Mouse (Mus musculus) limb, embryonic 14.5 days (tissue): Measurements from ENCODE around the gene Fam81a. TPM values are rescaled to one million over a fixed set of nuclear protein-coding genes. Genes with fewer than 3 reads are reported as not detected.

Source experiments
- ATAC-seq: fragments of 200-750 bp; cut with Nextera tagmentation; 2 replicates; pipeline ENCODE4 v1.8.0; 2017; ENCODE audit warnings: low read depth, moderate number of reproducible peaks, moderate TSS enrichment; ENCODE audit not compliant: low FRiP score
- DNase-seq: peaks from one replicate; pipeline ENCODE4 v3.0.0-alpha.2; 2015; ENCODE audit warnings: low spot score
- H3K27ac ChIP-seq: fragments of 300-500 bp; sonication (generic); replicated peaks from 2 replicates; pipeline ENCODE4 v1.5.1; 2014; ENCODE audit warnings: low read depth, mild to moderate bottlenecking, low read length, moderate library complexity, mixed read lengths
- H3K27me3 ChIP-seq: fragments of 300-500 bp; sonication (generic); 2 replicates; pipeline ENCODE4 v1.6.1; 2014; ENCODE audit warnings: low read length, mixed read lengths; ENCODE audit not compliant: control insufficient read depth, insufficient read depth
- H3K36me3 ChIP-seq: fragments of 300-500 bp; sonication (generic); 2 replicates; pipeline ENCODE4 v1.6.1; 2014; ENCODE audit warnings: mild to moderate bottlenecking, low read length, moderate library complexity, mixed read lengths; ENCODE audit not compliant: control insufficient read depth, insufficient read depth
- H3K4me1 ChIP-seq: fragments of 300-500 bp; sonication (generic); 2 replicates; pipeline ENCODE4 v1.6.1; 2014; ENCODE audit warnings: antibody characterized with exemption, low read length, mixed read lengths; ENCODE audit not compliant: control insufficient read depth, insufficient read depth
- H3K4me2 ChIP-seq: fragments of 300-500 bp; sonication (generic); replicated peaks from 2 replicates; pipeline ENCODE4 v1.6.1; 2014; ENCODE audit warnings: low read depth, mild to moderate bottlenecking, low read length, moderate library complexity; ENCODE audit not compliant: severe bottlenecking
- H3K4me3 ChIP-seq: fragments of 300-500 bp; sonication (generic); replicated peaks from 2 replicates; pipeline ENCODE4 v1.5.1; 2014; ENCODE audit warnings: low read length
- H3K9ac ChIP-seq: fragments of 300-500 bp; sonication (generic); 2 replicates; pipeline ENCODE4 v1.6.1; 2014; ENCODE audit warnings: mild to moderate bottlenecking, low read depth, low read length, moderate library complexity; ENCODE audit not compliant: severe bottlenecking
- H3K9me3 ChIP-seq: fragments of 300-500 bp; sonication (generic); 2 replicates; pipeline ENCODE4 v1.6.1; 2016; ENCODE audit warnings: low read length; ENCODE audit not compliant: control insufficient read depth
- POLR2A ChIP-seq: fragments of 200-500 bp; IDR thresholded peaks from 2 replicates; pipeline ENCODE4 v1.8.0; 2012; ENCODE audit warnings: inconsistent platforms, mild to moderate bottlenecking, moderate library complexity, borderline replicate concordance; ENCODE audit not compliant: insufficient read depth, insufficient read length; ENCODE audit errors: extremely low read depth
- WGBS: fragments of 180-500 bp; shearing (Covaris S2); extraction: QIAGEN DNeasy Blood & Tissue Kit; methylation state at CpG from one replicate; pipeline ENCODE4 v1.1.7; 2014; 5-methylcytosine and 5-hydroxymethylcytosine counted together
- polyA plus RNA-seq, 2 experiments: library from polyadenylated mRNA; depleted of rRNA in 1 of 2; stranded (reverse) in 1 of 2; unstranded in 1 of 2; fragments of >200 nt; fragmentation: Nextera tagmentation in 1 of 2; extraction: Ambion mirVana in 1 of 2; gene quantifications; 2 replicates each; pipeline versions ENCODE4 v1.2.1 to v1.2.3; 2012 to 2014

Gene Fam81a
- polyA plus RNA-seq, 2 experiments = 3.2 to 6.7 TPM

DNA sequence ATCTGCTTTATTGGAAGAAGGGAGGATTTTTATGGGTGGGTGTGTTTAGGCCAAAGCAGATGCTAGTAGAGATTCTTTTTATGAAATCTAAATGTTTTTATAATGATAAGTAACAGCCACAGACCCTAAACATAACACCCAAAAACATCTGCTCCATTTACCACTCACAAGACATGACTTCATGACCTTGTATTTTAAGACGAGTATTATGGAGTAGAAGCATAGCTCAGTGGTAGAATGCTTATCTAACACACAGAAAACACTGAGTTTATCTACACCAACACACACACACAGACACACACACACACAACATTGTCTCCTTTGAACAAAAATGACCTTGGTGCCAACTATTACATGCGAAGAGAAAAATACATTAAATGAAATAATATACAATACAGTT is 97.5 kb downstream of the Fam81a start:
- Histone ChIP-seq H3K27me3 (no peaks in the 10 kb centered on the region), H3K27ac (no peak overlapping the region), H3K9me3 (no peaks in the 10 kb centered on the region), H3K4me3 (no peak overlapping the region), H3K4me1 (peaks cover 20% of the 10 kb centered on the region; the same call in 1 of the 2 replicates), H3K36me3 (no peaks in the 10 kb centered on the region), H3K9ac (no peak overlapping the region), H3K4me2 (no peak overlapping the region)
- ATAC-seq (no peak), DNase-seq (no peak)
- no peak for TF ChIP-seq POLR2A
- 56% methylated on average over 2 of the region's 2 CpGs for WGBS

DNA sequence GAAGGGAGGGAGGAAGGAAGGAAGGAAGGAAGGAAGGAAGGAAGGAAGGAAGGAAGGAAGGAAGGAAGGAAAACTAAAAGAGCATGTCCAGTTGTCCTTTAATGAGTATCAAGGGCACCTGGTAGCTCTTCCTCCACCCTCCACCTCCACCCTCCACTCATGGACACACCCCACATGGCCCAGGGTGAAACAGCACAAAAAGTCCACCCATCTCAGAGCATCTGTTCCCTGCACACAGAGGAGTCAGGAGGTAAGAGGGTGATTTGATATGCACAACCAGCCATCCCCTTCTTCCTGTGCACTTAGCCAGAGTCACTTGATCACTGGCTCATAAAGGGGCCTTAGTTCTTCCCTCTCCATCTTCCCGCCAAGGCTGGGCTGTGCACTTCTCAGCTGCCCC is 99.4 kb downstream of the Fam81a start:
- no peaks in the 10 kb centered on the region for H3K27me3 ChIP-seq
- 42% methylated on average over 1 of the region's 1 CpGs for WGBS
- peaks cover 5% of the 10 kb centered on the region; the same call in 1 of the 2 replicates for H3K4me1 ChIP-seq
- H3K4me2 ChIP-seq = no peak overlapping the region
- H3K27ac ChIP-seq = no peak overlapping the region
- no peak for TF ChIP-seq POLR2A
- no peak overlapping the region for H3K4me3 ChIP-seq
- ATAC-seq = no peak
- DNase-seq = no peak
- no peaks in the 10 kb centered on the region for H3K9me3 ChIP-seq
- H3K9ac ChIP-seq = no peak overlapping the region
- no peaks in the 10 kb centered on the region for H3K36me3 ChIP-seq

DNA sequence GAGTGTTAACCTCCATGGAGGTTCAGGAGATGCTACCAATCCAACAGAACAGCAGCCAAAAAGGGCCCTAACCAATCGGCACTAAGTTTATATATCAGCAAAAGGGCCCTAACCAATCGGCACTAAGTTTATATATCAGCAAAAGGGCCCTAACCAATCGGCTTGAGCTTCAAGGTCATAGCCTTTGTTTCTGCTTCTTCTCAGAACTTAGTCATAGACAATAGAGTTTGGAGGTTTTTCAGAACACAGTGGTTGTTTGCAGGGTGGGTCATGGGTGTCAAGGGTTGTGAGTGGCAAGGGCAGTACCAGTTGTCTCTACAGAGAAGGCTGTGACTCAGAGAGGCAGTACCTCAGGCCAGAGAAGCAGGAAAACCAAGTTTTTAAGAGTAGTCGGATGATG is 100.2 kb downstream of the Fam81a start:
- no peak overlapping the region for H3K4me2 ChIP-seq
- no peaks in the 10 kb centered on the region for H3K9me3 ChIP-seq
- 92% methylated on average over 4 of the region's 4 CpGs for WGBS
- no peak overlapping the region for H3K4me3 ChIP-seq
- no peak for ATAC-seq
- TF ChIP-seq POLR2A = no peak
- H3K9ac ChIP-seq = no peak overlapping the region
- no peak for DNase-seq
- no peaks in the 10 kb centered on the region for H3K36me3 ChIP-seq
- no peak overlapping the region for H3K27ac ChIP-seq
- H3K27me3 ChIP-seq = no peaks in the 10 kb centered on the region
- no peaks in the 10 kb centered on the region for H3K4me1 ChIP-seq

DNA sequence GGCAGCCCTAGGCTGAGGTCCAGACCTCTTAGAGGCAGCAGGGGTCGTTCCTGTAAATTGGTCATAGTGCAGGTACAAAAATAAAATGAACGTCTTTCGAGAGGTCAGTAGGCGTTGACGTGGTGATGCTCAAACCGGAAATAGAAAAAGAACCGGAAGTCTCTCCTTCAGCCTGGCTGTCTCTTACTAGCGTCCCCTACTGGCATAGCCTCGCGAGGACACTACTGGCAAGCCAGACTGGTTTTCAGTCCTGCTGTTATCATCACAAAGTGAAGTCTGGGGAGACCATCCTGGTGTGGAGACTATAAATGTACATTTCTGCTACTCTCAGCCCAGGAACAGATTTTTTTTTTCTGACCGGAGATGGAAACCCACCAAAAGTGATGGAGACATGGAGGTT is 101.8 kb downstream of the Fam81a start:
- no peak overlapping the region for H3K9ac ChIP-seq
- H3K27me3 ChIP-seq = no peaks in the 10 kb centered on the region
- H3K9me3 ChIP-seq = no peaks in the 10 kb centered on the region
- no peak for TF ChIP-seq POLR2A
- WGBS = 83% methylated on average over 11 of the region's 11 CpGs
- no peak overlapping the region for H3K27ac ChIP-seq
- ATAC-seq (no peak), DNase-seq (no peak)
- H3K4me1 ChIP-seq = no peaks in the 10 kb centered on the region
- no peak overlapping the region for H3K4me3 ChIP-seq
- H3K36me3 ChIP-seq = no peaks in the 10 kb centered on the region
- no peak overlapping the region for H3K4me2 ChIP-seq

DNA sequence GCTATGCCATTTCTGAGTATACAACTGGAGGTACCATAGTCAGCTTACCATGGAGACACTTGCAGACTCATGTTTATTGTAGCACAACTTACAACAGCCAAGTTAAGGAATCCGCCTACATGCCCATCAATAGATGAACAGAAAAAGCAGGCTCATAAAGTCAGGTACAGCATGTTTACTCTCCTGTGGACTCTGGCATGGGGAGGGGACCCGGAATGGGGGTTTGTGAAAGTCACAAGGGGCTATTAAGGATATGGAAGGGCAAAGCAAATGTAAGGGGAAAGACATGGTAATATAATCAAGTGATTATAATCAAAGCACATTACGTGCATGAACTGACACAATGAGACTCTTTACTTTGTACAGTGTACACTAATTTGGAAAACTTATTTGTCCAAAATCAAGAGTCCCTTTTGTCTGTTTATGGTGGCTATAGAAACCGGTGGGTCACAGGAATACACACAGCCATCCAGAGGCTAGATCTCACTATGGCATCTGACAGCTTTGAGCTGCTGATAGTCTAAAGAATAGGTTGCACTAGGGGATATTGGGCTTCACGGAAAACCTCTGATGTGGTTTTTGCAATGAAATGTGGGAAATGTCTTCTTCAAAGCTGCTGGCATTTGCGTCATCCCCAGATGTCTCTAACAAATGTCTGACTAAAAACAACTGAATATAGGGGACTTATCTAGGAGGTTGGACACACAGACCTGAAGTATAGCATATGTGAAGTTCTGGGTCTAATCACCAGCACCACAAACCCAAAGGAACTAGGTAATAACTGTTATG is 102.6 kb downstream of the Fam81a start:
- H3K36me3 ChIP-seq = no peaks in the 10 kb centered on the region
- no peak for ATAC-seq
- H3K9ac ChIP-seq = no peak overlapping the region
- H3K4me1 ChIP-seq = no peaks in the 10 kb centered on the region
- WGBS = 82% methylated on average over 6 of the region's 6 CpGs
- no peak overlapping the region for H3K4me3 ChIP-seq
- no peaks in the 10 kb centered on the region for H3K27me3 ChIP-seq
- no peak overlapping the region for H3K4me2 ChIP-seq
- no peak overlapping the region for H3K27ac ChIP-seq
- no peaks in the 10 kb centered on the region for H3K9me3 ChIP-seq
- DNase-seq = no peak
- no peak for TF ChIP-seq POLR2A

Other genes with a start within 250 kb of the Fam81a start
- gene Bnip2, start 153.1 kb downstream of the Fam81a start, polyA plus RNA-seq (2012; rRNA removed) = 67.3 and 83.8 TPM in 2 replicates
- gene Bnip2, start 153.1 kb downstream of the Fam81a start, polyA plus RNA-seq (2014; fragmentation: Nextera tagmentation; extraction: Ambion mirVana) = 118 and 119 TPM in 2 replicates
- gene Gtf2a2, start 130.0 kb downstream of the Fam81a start, polyA plus RNA-seq (2012; rRNA removed) = 101 and 108 TPM in 2 replicates
- 197 and 204 TPM in 2 replicates for gene Gtf2a2, start 130.0 kb downstream of the Fam81a start, polyA plus RNA-seq (2014; fragmentation: Nextera tagmentation; extraction: Ambion mirVana)
- gene Gcnt3, start 104.5 kb downstream of the Fam81a start, polyA plus RNA-seq (2012; rRNA removed) = 0.01 and 0.03 TPM in 2 replicates
- gene Gcnt3, start 104.5 kb downstream of the Fam81a start, polyA plus RNA-seq (2014; fragmentation: Nextera tagmentation; extraction: Ambion mirVana) = 0.04 and 0.06 TPM in 2 replicates
- 11.0 and 12.1 TPM in 2 replicates for gene Myo1e, start 64.8 kb upstream of the Fam81a start, polyA plus RNA-seq (2012; rRNA removed)
- 20.4 and 22.9 TPM in 2 replicates for gene Myo1e, start 64.8 kb upstream of the Fam81a start, polyA plus RNA-seq (2014; fragmentation: Nextera tagmentation; extraction: Ambion mirVana)